Mouse (Mus musculus) ES-E14 (cell line): ENCODE results near the gene Tomm20. TPM values are rescaled to one million over a fixed set of nuclear protein-coding genes. Genes with fewer than 3 reads are reported as not detected.

Experiments
- DNase-seq: peaks from one replicate; pipeline ENCODE4 v3.0.0-alpha.2; 2013; ENCODE audit warnings: low read depth, low spot score
- H3K27ac ChIP-seq: 2 replicates; pipeline ENCODE4 v1.5.1; 2012; ENCODE audit warnings: low read depth, mild to moderate bottlenecking, low read length, moderate library complexity, mixed read lengths; ENCODE audit not compliant: poor library complexity, insufficient read depth, severe bottlenecking
- H3K36me3 ChIP-seq: 2 replicates; pipeline ENCODE4 v1.6.1; 2012; ENCODE audit warnings: mild to moderate bottlenecking, low read length, moderate library complexity, mixed read lengths; ENCODE audit not compliant: control insufficient read depth, poor library complexity, insufficient read depth, severe bottlenecking
- H3K4me1 ChIP-seq, 2 experiments: fragments of 150-350 bp in 1 of 2; sonication (generic) in 1 of 2; 2 replicates each; pipeline ENCODE4 v1.6.1; 2012; ENCODE audit warnings: low read length in 2 of 2, mild to moderate bottlenecking in 1 of 2, mixed read lengths in 1 of 2; ENCODE audit not compliant: control insufficient read depth in 2 of 2, insufficient read depth in 2 of 2, poor library complexity in 1 of 2
- H3K4me3 ChIP-seq, 2 experiments: fragments of 150-350 bp in 1 of 2; sonication (generic) in 1 of 2; 2 replicates each; pipeline ENCODE4 v1.5.1; 2012; ENCODE audit warnings: low read length in 2 of 2, low read depth in 1 of 2, mild to moderate bottlenecking in 1 of 2, mixed read lengths in 1 of 2; ENCODE audit not compliant: insufficient read depth in 1 of 2, poor library complexity in 1 of 2, severe bottlenecking in 1 of 2
- H3K9ac ChIP-seq: 2 replicates; pipeline ENCODE4 v1.6.1; 2012; ENCODE audit warnings: low read depth, mild to moderate bottlenecking, low read length, mixed read lengths; ENCODE audit not compliant: poor library complexity, insufficient read depth, severe bottlenecking
- H3K9me3 ChIP-seq: fragments of 150-350 bp; sonication (generic); 2 replicates; pipeline ENCODE4 v1.6.1; 2012; ENCODE audit warnings: low read depth, mild to moderate bottlenecking, low read length; ENCODE audit not compliant: control insufficient read depth, insufficient read depth
- CHD2 ChIP-seq: IDR thresholded peaks from 2 replicates; pipeline ENCODE4 v1.6.1; 2014; ENCODE audit warnings: mild to moderate bottlenecking, low read depth, low read length, inconsistent platforms
- HCFC1 ChIP-seq: IDR thresholded peaks from 2 replicates; pipeline ENCODE4 v1.6.1; 2012; ENCODE audit warnings: low read length, inconsistent platforms, borderline replicate concordance; ENCODE audit not compliant: insufficient read depth
- MAFK ChIP-seq: IDR thresholded peaks from 2 replicates; pipeline ENCODE4 v1.6.1; 2014; ENCODE audit warnings: mild to moderate bottlenecking, low read depth, low read length, inconsistent platforms; ENCODE audit not compliant: insufficient read depth
- ZC3H11A ChIP-seq: IDR thresholded peaks from 2 replicates; pipeline ENCODE4 v1.6.1; 2012; ENCODE audit warnings: low read depth, mild to moderate bottlenecking, inconsistent platforms, low read length, borderline replicate concordance
- ZNF384 ChIP-seq: IDR thresholded peaks from 2 replicates; pipeline ENCODE4 v1.6.1; 2012; ENCODE audit warnings: low read depth, low read length, inconsistent platforms
- in situ Hi-C, 2 experiments: fragments of 600-800 bp; cut with MboI; formaldehyde crosslinking; loops; one replicate each; pipeline ENCODE4 v1.15.1; 2025; ENCODE audit warnings: low sequenced_read_pairs in 2 of 2, inconsistent platforms in 1 of 2; ENCODE audit not compliant: unreplicated experiment in 2 of 2
- total RNA-seq: library from RNA; depleted of rRNA; stranded (reverse); fragments of 300-350 nt; gene quantifications from 2 replicates; pipeline ENCODE4 v1.2.3, GENCODE M21; 2012

Tomm20 gene
- total RNA-seq, 1 experiment: 815 TPM

- DNase-seq: no peak
- H3K9ac ChIP-seq: no peak overlapping the region
- in situ Hi-C loops: no loop called here
- TF ChIP-seq CHD2 (no peak), MAFK (no peak), HCFC1 (no peak), ZNF384 (no peak), ZC3H11A (no peak)
- H3K4me1 ChIP-seq: peaks cover 0 to 23% of the 10 kb centered on the region in 2 experiments; a peak in 2 of 4 replicates
- no peak overlapping the region for H3K4me3 ChIP-seq
- H3K36me3 ChIP-seq: peaks cover 16% of the 10 kb centered on the region
- no peaks in the 10 kb centered on the region for H3K9me3 ChIP-seq
- H3K27ac ChIP-seq: no peak overlapping the region
Measured at GRCm38 (mm10) chr8:126969546-126969945, 23.9 kb upstream of the Tomm20 start.

DNA sequence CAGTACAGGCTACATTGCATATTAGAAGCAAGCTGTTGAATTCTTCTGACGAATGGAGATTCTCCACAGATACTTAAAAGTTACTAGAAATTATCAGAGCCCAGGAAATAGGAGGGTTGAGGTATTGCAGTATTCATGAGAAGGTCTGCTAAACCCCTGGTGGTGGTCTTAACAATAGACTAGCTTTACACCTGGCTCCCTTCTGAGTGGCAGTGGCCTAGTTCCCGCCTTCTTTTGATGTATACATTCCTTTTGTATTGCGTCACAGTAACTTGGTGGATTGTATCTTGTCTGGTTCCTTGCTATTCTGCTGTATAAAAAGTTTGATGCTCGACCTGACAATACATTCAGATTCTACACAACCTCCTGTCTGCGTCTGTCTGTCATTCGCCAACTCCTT is 22.5 kb upstream of the Tomm20 start:
- H3K4me3 ChIP-seq: no peak overlapping the region
- H3K36me3 ChIP-seq: peaks cover 23% of the 10 kb centered on the region
- peak overlapping the region; percentile 44; the same call in 1 of the 2 replicates for H3K27ac ChIP-seq
- peaks cover 0 to 20% of the 10 kb centered on the region in 2 experiments; a peak in 2 of 4 replicates for H3K4me1 ChIP-seq
- no peak overlapping the region for H3K9ac ChIP-seq
- H3K9me3 ChIP-seq: no peaks in the 10 kb centered on the region
- TF ChIP-seq HCFC1: no peak
- TF ChIP-seq ZC3H11A: no peak
- TF ChIP-seq CHD2: no peak
- TF ChIP-seq ZNF384: no peak
- TF ChIP-seq MAFK: no peak
- no peak for DNase-seq
- in situ Hi-C loops: no loop called here

GRCm38 (mm10) chr8:126965246-126965645 is 19.6 kb upstream of the Tomm20 start:
- in situ Hi-C loops: no loop called here
- peaks cover 35% of the 10 kb centered on the region for H3K36me3 ChIP-seq
- H3K27ac ChIP-seq: no peak overlapping the region
- H3K4me1 ChIP-seq: peaks cover 0 to 9% of the 10 kb centered on the region in 2 experiments; a peak in 2 of 4 replicates
- no peaks in the 10 kb centered on the region for H3K9me3 ChIP-seq
- DNase-seq: no peak
- H3K9ac ChIP-seq: no peak overlapping the region
- H3K4me3 ChIP-seq: no peak overlapping the region
- TF ChIP-seq ZNF384: no peak
- TF ChIP-seq CHD2: no peak
- TF ChIP-seq ZC3H11A: no peak
- TF ChIP-seq MAFK: no peak
- no peak for TF ChIP-seq HCFC1

DNA sequence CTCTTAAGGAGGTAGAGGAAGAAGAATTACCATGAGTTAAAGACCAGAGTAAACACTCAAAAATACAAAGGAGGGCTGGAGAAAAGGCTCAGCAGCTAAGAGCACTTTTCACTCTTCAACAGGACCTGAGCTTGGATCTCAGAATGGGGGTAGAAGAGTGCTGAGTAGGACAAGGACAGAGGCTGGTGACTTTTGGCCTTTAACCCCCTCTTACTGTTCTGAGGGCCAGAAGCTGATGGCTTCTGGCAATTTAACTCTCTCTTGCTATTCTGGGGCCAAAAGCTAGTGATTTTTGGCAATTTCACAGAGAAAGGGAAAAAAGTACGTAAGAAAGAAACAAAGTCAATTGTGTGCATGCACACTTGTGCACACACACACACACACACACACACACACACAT is 17.2 kb upstream of the Tomm20 start:
- H3K4me1 ChIP-seq: peaks cover 0 to 3% of the 10 kb centered on the region in 2 experiments; a peak in 2 of 4 replicates
- no peak overlapping the region for H3K27ac ChIP-seq
- in situ Hi-C loops: no loop called here
- H3K4me3 ChIP-seq: no peak overlapping the region
- peaks cover 36% of the 10 kb centered on the region for H3K36me3 ChIP-seq
- no peak for DNase-seq
- no peak overlapping the region for H3K9ac ChIP-seq
- H3K9me3 ChIP-seq: no peaks in the 10 kb centered on the region
- TF ChIP-seq MAFK: no peak
- no peak for TF ChIP-seq ZNF384
- TF ChIP-seq CHD2: no peak
- no peak for TF ChIP-seq ZC3H11A
- TF ChIP-seq HCFC1: no peak

DNA sequence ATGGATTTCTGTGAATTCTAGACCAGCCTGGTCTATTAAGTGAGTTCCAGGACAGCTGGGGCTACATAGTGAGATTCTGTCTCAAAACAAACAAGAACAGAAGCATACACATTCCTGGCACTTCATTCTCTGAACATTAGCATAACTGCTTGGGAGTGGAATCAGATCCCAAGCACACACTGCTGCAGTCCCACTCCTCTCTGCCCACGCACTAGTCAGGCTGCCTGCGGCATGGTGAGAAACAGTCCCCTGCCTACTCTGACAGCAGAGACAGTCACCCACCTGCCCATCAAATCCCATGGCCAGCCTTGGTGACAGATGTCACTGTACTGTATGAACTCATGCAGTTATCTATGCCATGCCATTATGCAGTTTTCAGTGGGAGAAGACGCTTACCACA is 15.9 kb upstream of the Tomm20 start:
- TF ChIP-seq HCFC1 (no peak), ZC3H11A (no peak), ZNF384 (no peak), CHD2 (no peak), MAFK (no peak)
- Histone ChIP-seq H3K36me3 (peaks cover 39% of the 10 kb centered on the region), H3K27ac (no peak overlapping the region), H3K4me3 (no peak overlapping the region), H3K4me1 (no peaks in the 10 kb centered on the region; a peak in 1 of 4 replicates), H3K9ac (no peak overlapping the region), H3K9me3 (no peaks in the 10 kb centered on the region)
- in situ Hi-C loops: no loop called here
- DNase-seq: no peak
